Mouse (Mus musculus): ENCODE results near the gene Hist1h2ap.

GRCm38 (mm10) chr13:21880735-21881134 lies 47.4 kb upstream of the Hist1h2ap start:
- TF ChIP-seq CTCF (IDR thresholded peaks at IDR 0.05; ENCODE audit: control insufficient read depth, insufficient read depth, low read length) (no peak), POLR2A (IDR thresholded peaks at IDR 0.05; ENCODE audit: borderline replicate concordance, control insufficient read depth, low read depth, low read length) (no peak)
